Comparison of ENCODE assay signal across 23 mouse cellular contexts in the genomic region with DNA sequence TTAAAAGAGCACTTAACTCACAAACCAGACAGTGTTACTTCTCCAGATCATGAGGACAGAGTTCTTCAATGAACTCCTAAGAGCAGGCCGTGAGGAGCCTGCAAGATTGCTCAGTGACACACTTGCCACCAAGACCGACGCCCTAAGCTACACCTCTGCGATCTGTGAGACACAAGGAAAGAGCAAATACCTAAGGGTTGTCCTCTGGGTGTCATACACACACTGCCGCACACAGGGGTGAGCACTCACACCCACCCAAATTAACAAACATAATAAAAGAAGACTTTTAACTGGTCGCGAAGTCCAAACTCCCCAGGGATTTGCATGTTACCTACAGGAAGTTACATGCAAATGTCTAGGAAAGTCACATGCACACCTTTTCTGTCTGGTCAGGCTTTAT.
DNase-seq lines count a peak whose midpoint lies in the region; ATAC-seq and TF ChIP-seq lines count a peak whose summit lies in the region.
"Had no signal": no experiment of that assay in that cellular context is flagged by ENCODE, and none has a peak within 500 bp of the region (broad histone marks: within the 10 kb centered on the region; RNA-seq: fewer than 3 reads in every experiment).

No protein-coding gene starts in this region.

- H3K9me3 ChIP-seq in CH12.LX (replicated peaks; ENCODE audit: low read length) = peaks cover 21% of the 10 kb centered on the region
- H3K9me3 ChIP-seq in intestine, embryonic 15.5 days = no peaks in the 10 kb centered on the region
- H3K9me3 ChIP-seq in intestine, postnatal 0 days (ENCODE audit: control insufficient read depth) = no peaks in the 10 kb centered on the region
- H3K9me3 ChIP-seq: embryonic facial prominence, embryonic 10.5 days; embryonic facial prominence, embryonic 12.5 days; forebrain, embryonic 13.5 days; forebrain, embryonic 15.5 days; G1E had no signal

- no peaks in the 10 kb centered on the region for H3K79me2 ChIP-seq in CH12.LX (replicated peaks; ENCODE audit: control insufficient read depth, extremely low read depth, insufficient read depth, poor library complexity, severe bottlenecking)

- no peak overlapping the region for H3K27ac ChIP-seq in CH12.LX (ENCODE audit: insufficient read depth, low read depth)
- no peak overlapping the region for H3K27ac ChIP-seq in intestine, embryonic 15.5 days
- no peak overlapping the region for H3K27ac ChIP-seq in intestine, postnatal 0 days (ENCODE audit: low read depth, low read length)
- H3K27ac ChIP-seq: embryonic facial prominence, embryonic 10.5 days; embryonic facial prominence, embryonic 12.5 days; forebrain, embryonic 13.5 days; forebrain, embryonic 15.5 days had no signal

- TF ChIP-seq EP300 in CH12.LX (IDR thresholded peaks at IDR 0.05; ENCODE audit: low read length) = no peak

- no peak for TF ChIP-seq POLR2A in CH12.LX (IDR thresholded peaks at IDR 0.05; ENCODE audit: low read depth, low read length)

- H3K4me2 ChIP-seq in CH12.LX (ENCODE audit: insufficient read depth, low read depth, poor library complexity, severe bottlenecking) = no peak overlapping the region
- no peak overlapping the region for H3K4me2 ChIP-seq in intestine, embryonic 15.5 days (replicated peaks)
- no peak overlapping the region for H3K4me2 ChIP-seq in intestine, postnatal 0 days (replicated peaks; ENCODE audit: low read depth)
- H3K4me2 ChIP-seq: embryonic facial prominence, embryonic 12.5 days; forebrain, embryonic 13.5 days; forebrain, embryonic 15.5 days had no signal

- H3K36me3 ChIP-seq in CH12.LX (replicated peaks in 1 of 2; ENCODE audit: control insufficient read depth in 1 of 2, insufficient read depth in 1 of 2, low read length in 1 of 2) = no peaks in the 10 kb centered on the region
- no peaks in the 10 kb centered on the region for H3K36me3 ChIP-seq in intestine, embryonic 15.5 days
- H3K36me3 ChIP-seq in intestine, postnatal 0 days (ENCODE audit: control insufficient read depth, insufficient read depth) = no peaks in the 10 kb centered on the region
- H3K36me3 ChIP-seq: embryonic facial prominence, embryonic 10.5 days; embryonic facial prominence, embryonic 12.5 days; forebrain, embryonic 15.5 days; G1E had no signal

- peak; percentile 83 for ATAC-seq in intestine, embryonic 15.5 days
- ATAC-seq in intestine, postnatal 0 days = peak; percentile 66
- ATAC-seq: activated CD4-positive, CD25-positive, alpha-beta regulatory T cell, adult 4 months; forebrain, embryonic 13.5 days; forebrain, embryonic 15.5 days; forebrain, postnatal 0 days; Patski had no signal

- in situ Hi-C loops in CH12.LX (cut with MboI; ENCODE audit: low pct_ligation_motif_present, low pct_unique_long_range_greater_than_20kb, low sequenced_read_pairs) = loop anchor here (25.0 kb wide), 2 partner anchors 238 to 538 kb away; a partner anchor contains a TSS

- DNase-seq in CH12.LX (ENCODE audit: extremely low read depth) = peak; percentile 3
- no peak for DNase-seq in yolk sac, embryonic 10.5 days (ENCODE audit: low spot score)
- DNase-seq in adrenal gland, postnatal 4 days (ENCODE audit: low spot score in 2 of 2) = no peak
- no peak for DNase-seq in right cerebral cortex, adult 18-20 months
- DNase-seq: adrenal gland, adult 8-10 months; adrenal gland, postnatal 14 days; adrenal gland, postnatal 36 days; cerebellum, adult 11 months; cerebellum, adult 18-20 months; cerebellum, adult 8-10 months; cerebellum, adult 9-11 months; cerebellum, postnatal 14 days; cerebellum, postnatal 36 days; forebrain, postnatal 0 days had no signal

- no peak overlapping the region for H3K9ac ChIP-seq in CH12.LX (ENCODE audit: insufficient read depth, low read depth)
- H3K9ac ChIP-seq in intestine, embryonic 15.5 days = no peak overlapping the region
- H3K9ac ChIP-seq in intestine, postnatal 0 days (ENCODE audit: low read depth, low read length) = no peak overlapping the region
- H3K9ac ChIP-seq: embryonic facial prominence, embryonic 12.5 days; forebrain, embryonic 13.5 days; forebrain, embryonic 15.5 days; forebrain, postnatal 0 days had no signal

- H3K4me3 ChIP-seq in CH12.LX (replicated peaks in 1 of 3; ENCODE audit: low read depth in 2 of 3, low read length in 2 of 3, poor library complexity in 1 of 3) = no peak overlapping the region
- no peak overlapping the region for H3K4me3 ChIP-seq in intestine, embryonic 15.5 days (replicated peaks)
- no peak overlapping the region for H3K4me3 ChIP-seq in intestine, postnatal 0 days (ENCODE audit: low read depth, low read length)
- H3K4me3 ChIP-seq: embryonic facial prominence, embryonic 10.5 days; embryonic facial prominence, embryonic 12.5 days; forebrain, embryonic 13.5 days; forebrain, embryonic 15.5 days had no signal

- H3K4me1 ChIP-seq in CH12.LX (ENCODE audit: control insufficient read depth in 1 of 2, insufficient read depth in 2 of 2) = no peaks in the 10 kb centered on the region
- no peaks in the 10 kb centered on the region for H3K4me1 ChIP-seq in intestine, embryonic 15.5 days (replicated peaks)
- H3K4me1 ChIP-seq in intestine, postnatal 0 days (replicated peaks; ENCODE audit: control insufficient read depth, insufficient read depth, low read length) = no peaks in the 10 kb centered on the region
- H3K4me1 ChIP-seq: embryonic facial prominence, embryonic 12.5 days; forebrain, embryonic 13.5 days; forebrain, embryonic 15.5 days had no signal

- no peaks in the 10 kb centered on the region for H3K27me3 ChIP-seq in CH12.LX (replicated peaks)
- no peaks in the 10 kb centered on the region for H3K27me3 ChIP-seq in intestine, embryonic 15.5 days (replicated peaks)
- no peaks in the 10 kb centered on the region for H3K27me3 ChIP-seq in intestine, postnatal 0 days (replicated peaks; ENCODE audit: control insufficient read depth, insufficient read depth, low read length)
- H3K27me3 ChIP-seq: embryonic facial prominence, embryonic 12.5 days; forebrain, embryonic 13.5 days; forebrain, embryonic 15.5 days; Patski had no signal

- TF ChIP-seq CTCF in CH12.LX (conservative IDR thresholded peaks at IDR 0.05 in 1 of 2, IDR thresholded peaks at IDR 0.05 in 1 of 2; ENCODE audit: low read depth in 2 of 2, low read length in 2 of 2) = no peak
- TF ChIP-seq CTCF in intestine, postnatal 0 days (IDR thresholded peaks at IDR 0.05; ENCODE audit: low read depth) = no peak

- dilution Hi-C loops in CH12.LX (cut with MboI; ENCODE audit: extremely low pct_ligation_motif_present, extremely low pct_unique_long_range_greater_than_20kb, low sequenced_read_pairs) = no loop called here

- 68% methylated on average over 7 of the region's 7 CpGs for WGBS in intestine, embryonic 15.5 days
- 48% methylated on average over 7 of the region's 7 CpGs for WGBS in intestine, postnatal 0 days

- no peak for TF ChIP-seq RAD21 in CH12.LX (IDR thresholded peaks at IDR 0.05; ENCODE audit: low read depth, low read length)

TF ChIP-seq in CH12.LX, 34 proteins besides CTCF, POLR2A, EP300 and RAD21:
- TF ChIP-seq NELFE (IDR thresholded peaks at IDR 0.05; ENCODE audit: low read depth, low read length) (no peak), MAX (IDR thresholded peaks at IDR 0.05; ENCODE audit: low read length) (no peak), MAZ (IDR thresholded peaks at IDR 0.05; ENCODE audit: low read depth, low read length) (no peak), JUND (conservative IDR thresholded peaks at IDR 0.05; ENCODE audit: low read depth, low read length) (no peak), KAT2A (IDR thresholded peaks at IDR 0.05; ENCODE audit: insufficient replicate concordance, low read length) (no peak), USF1 (IDR thresholded peaks at IDR 0.05; ENCODE audit: low read depth, low read length) (no peak), CHD2 (IDR thresholded peaks at IDR 0.05; ENCODE audit: low read length) (no peak), POLR2AphosphoS2 (IDR thresholded peaks at IDR 0.05; ENCODE audit: low read depth, low read length) (no peak), SIN3A (IDR thresholded peaks at IDR 0.05; ENCODE audit: low read length) (no peak), ZKSCAN1 (IDR thresholded peaks at IDR 0.05; ENCODE audit: borderline replicate concordance, low read depth, low read length) (no peak), ETS1 (conservative IDR thresholded peaks at IDR 0.05; ENCODE audit: low read depth, low read length) (no peak), JUN (IDR thresholded peaks at IDR 0.05; ENCODE audit: insufficient read depth, low read depth, low read length) (no peak), MEF2A (IDR thresholded peaks at IDR 0.05; ENCODE audit: borderline replicate concordance, low read depth, low read length) (no peak)
